Mouse (Mus musculus): Measurements from ENCODE around the gene Fpgs.

- TF ChIP-seq POLR2A (IDR thresholded peaks at IDR 0.05; ENCODE audit: low read depth, low read length) (no peak), CTCF (IDR thresholded peaks at IDR 0.05; ENCODE audit: extremely low read depth, insufficient read length, insufficient replicate concordance, low read depth, low read length) (no peak)
Measured at GRCm38 (mm10) chr2:32640550-32641051, 63.3 kb downstream of the Fpgs start.

Data from small intestine, adult 2 months (tissue).